Mouse (Mus musculus): Measurements from ENCODE around the gene Atp6v0a4.

Atp6v0a4 gene

DNA sequence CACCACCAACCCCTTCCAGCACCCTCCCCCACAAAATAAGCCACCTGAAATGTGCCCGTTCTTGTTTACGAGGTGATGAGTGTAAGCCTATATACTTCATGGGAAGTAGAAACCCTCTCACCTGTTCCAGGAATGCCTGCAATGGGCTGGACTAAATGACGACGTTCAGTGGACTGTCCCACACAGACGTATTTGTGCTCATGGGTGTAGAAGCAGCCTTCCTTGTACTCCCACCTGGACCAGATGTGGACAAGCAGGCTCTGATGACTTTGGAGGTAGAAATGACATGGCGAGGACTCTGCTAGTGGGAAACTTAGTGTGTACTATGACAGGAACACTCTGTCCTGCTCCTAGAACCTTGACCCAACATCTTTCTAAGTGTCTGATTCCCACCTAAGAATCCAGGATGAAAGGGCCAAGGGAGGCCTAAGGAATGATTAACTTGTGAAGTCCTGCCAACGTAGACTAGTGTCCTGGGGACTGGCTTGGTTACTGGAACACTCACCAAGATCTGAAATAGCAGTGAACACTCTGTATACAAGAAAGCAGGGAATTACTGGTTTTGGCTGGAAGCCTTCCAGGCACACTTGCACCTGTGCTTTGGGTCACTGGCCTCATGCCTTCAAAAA, at the start of gene Atp6v0a4:
Gene Atp6v0a4 (minus strand): TSS at position 380 of the 629 bp plus-strand sequence.
- no peak for DNase-seq (ENCODE audit: low read depth, low spot score)

DNA sequence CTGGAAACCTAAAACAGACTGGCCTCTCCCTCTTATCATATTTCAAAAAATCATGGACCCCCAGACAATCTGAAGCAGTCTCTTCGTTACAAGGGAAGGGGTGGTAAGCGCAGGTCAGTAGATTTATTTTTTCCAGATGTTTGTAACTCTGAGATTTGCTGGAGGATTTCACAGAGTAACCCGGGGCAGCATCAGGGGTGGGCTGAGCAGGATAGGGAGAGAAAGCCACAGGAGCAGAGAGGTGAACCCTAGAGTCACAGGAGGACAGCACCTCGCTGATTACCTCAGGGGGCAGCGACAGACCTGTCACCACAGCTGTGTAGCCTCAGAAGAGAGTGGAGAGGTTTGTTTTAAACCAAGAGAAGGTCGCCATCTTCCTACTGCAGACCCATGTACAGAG, 41.0 kb upstream of the Atp6v0a4 start:
- peak; percentile 43 for DNase-seq (ENCODE audit: low read depth, low spot score)

DNA sequence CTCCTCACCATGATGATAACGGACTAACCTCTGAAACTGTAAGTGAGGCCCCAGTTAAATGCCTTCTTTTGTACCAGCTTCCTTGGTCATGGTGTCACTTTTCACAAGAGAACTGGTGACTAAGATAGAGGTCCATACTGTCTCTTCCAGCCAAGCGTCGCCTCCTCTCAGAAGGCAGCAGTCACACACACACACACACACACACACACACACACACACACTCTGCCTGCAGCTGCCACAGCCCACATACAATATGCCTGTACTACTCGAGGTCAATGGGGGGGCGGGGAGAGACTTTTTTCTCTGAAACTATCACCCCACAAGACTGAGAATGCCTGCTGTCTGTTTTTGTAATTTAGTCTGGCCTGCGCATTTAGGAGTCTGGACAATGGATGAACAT, 40.3 kb upstream of the Atp6v0a4 start:
- no peak for DNase-seq (ENCODE audit: low read depth, low spot score)

DNA sequence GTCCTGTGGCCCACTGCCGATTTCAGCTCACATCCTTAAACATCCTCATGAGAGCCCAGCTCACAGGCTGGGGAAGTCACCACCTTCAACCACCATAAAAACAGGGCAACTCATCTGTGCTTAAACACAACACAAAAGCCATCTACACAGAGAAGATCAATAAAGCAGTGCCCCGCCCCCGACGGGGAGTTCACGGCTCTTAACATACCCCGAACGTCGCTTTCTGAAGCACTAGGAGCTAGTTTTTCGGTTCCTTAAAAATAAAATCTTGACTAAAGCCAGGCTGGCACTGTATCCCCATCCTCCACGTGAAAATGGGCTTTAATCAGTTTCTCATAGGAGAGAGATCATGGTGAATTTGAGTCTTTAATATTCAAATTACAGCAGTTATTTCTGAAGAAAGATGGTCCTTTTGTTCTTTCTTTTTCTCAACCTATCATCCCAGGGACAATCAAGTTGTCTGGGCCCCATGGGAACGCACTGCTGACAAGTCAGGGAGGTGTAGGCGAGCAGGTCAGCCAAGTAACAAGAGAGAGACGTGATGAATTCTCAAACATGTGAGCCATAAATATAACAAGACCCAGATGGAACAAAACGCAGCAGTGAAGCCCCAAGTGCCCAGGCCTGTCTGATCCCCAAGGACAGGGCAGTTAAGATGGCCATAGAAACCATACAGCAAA, 38.6 kb upstream of the Atp6v0a4 start:
- no peak for DNase-seq (ENCODE audit: low read depth, low spot score)

DNA sequence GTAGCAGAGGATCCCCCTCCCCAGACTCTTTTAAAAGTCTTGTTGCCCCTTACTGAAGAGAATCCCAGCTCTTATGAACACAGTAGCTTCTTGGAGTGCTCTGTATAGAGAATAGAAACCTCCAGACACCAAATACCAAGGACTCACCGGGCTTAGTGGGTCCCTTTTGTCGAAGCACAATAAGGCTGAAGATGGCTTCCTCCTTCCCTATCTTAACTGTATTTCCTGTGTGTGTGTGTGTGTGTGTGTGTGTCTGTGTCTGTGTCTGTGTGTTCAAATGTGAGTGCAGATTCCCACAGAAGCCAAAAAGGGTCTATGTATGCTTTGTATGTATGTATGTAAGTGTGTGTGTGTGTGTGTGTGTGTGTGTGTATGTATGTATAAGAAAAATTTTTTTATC, 36.2 kb upstream of the Atp6v0a4 start:
- no peak for DNase-seq (ENCODE audit: low read depth, low spot score)

DNA sequence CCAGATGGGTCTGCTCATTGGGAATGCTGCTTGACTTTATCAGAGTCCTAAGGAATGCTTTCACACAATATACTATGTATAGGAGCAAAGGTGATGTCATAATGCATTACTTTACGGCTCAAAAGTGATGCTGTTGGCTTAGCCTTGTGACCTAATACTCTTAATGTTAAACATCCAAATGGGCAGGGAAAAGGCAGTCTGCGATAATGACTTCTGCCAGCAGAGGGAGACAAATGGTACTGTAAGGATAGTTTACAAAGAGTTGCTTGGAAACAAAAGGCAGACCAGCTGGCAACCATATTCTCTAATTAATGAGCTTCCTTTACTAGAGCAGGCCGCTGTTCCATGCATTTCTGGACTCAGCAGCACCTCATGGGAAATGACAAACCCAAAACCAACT, 35.7 kb upstream of the Atp6v0a4 start:
- DNase-seq (ENCODE audit: low read depth, low spot score) = peak; percentile 93

DNA sequence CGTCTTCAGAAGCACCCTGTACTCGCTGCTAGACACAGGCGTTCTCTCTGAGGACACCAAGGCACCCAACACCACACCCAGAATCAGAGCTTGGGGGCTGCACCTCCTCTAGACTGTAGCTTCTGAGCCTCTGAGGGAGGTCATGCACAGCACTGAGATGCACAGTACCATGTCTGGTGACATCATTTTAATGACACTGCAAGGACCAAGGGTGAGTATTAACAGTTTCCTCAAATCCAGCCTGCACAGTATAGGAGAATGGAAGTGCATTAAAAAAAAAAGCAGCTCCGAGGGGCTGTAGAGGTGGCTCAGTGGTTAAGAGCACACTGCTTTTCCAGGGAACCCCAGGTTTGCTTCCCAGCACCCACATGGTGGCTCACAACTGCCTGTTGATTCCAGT, 35.2 kb upstream of the Atp6v0a4 start:
- no peak for DNase-seq (ENCODE audit: low read depth, low spot score)

DNA sequence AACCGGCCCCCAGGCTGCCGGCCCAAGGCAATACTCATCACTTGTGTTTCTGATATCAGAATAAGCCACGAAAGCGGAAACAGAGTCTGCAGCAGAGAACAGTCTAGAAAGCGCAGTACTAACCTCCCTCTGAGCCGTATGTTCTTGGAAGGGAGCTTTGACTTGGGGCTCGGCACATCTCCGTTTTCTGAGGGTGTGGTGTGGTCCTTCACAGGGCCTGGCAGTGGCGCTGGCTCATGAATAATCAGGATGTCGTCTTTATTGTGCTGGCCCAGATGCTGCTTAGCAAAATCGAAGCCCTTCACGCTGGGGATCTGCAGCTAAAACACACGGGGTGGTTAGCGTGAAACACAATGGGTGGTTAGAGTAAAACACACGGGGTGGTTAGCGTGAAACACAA, 33.5 kb upstream of the Atp6v0a4 start:
- DNase-seq (ENCODE audit: low read depth, low spot score) = no peak

DNA sequence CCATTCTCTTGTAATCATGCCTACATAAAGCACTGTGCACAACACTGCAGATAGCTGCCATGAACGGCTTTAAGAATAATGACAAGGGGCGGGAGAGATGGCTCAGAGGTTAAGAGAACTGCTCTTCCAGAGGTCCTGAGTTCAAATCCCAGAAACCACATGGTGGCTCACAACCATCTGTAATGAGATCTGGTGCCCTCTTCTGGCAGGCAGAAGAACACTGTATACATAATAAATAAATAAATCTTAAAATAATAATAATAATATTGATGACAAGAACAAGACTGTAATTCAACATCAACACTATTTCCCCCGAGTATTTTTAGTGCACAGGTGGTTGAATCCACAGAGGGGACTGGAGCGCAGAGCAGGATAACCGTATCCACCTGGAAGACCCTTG, 31.8 kb upstream of the Atp6v0a4 start:
- DNase-seq (ENCODE audit: low read depth, low spot score) = no peak

DNA sequence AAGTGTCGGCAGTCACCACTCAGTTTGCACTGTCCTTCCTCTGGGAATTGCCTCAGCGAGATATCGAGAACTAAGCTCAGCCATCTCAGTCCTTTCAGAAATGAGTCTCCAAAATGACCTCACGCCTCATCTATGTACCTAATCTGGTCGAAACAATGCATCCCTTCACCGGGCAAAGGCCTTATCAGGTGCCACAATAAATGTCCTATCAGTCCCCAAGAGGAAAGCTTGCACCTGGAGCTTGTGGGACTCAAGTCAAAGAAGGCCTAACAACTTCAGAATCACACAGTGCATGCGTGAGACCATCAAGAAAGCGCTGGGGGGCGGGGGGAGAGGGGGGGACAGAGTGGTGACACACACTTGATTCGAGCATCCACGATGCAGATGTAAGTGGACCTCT, 27.9 kb upstream of the Atp6v0a4 start:
- no peak for DNase-seq (ENCODE audit: low read depth, low spot score)

DNA sequence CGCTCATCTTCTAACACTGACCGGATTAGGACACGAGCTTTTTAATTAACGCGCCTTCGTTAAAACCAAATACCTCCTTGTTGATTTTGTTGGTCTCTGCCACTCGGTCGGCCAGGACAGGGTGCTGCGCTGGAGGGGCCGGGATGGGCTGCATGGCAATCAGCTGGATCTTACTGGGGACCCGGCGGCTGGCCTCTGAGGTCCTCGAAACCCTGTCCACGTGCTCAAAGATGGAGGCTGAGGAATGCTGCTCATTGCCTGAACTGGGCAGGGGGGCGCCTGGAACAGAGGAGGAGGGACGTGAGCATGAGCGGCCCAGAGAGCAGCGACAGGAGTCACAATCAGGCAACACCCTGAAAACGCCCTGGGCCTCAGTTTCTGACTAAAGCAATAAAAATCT, 25.1 kb upstream of the Atp6v0a4 start:
- DNase-seq (ENCODE audit: low read depth, low spot score) = no peak

DNA sequence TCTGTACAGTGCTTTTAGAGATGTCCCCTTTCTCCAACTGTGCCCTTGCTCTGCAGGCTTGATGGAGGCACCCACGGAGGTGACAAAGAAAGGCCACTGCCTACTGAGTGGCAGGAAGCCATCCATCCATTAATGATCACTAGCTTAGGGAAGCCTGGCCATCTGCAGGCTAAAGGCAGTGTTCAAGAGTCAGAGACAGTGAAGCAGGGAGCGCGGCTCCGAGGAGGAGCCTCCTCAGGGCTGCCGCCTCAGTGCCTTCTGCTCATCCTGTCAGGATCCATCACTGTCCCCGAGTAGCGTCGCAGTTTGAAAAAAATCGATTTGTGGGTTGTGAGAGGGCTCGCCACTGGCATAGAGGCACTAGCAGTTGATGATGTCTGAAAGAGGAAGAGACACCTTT, 24.2 kb upstream of the Atp6v0a4 start:
- no peak for DNase-seq (ENCODE audit: low read depth, low spot score)

DNA sequence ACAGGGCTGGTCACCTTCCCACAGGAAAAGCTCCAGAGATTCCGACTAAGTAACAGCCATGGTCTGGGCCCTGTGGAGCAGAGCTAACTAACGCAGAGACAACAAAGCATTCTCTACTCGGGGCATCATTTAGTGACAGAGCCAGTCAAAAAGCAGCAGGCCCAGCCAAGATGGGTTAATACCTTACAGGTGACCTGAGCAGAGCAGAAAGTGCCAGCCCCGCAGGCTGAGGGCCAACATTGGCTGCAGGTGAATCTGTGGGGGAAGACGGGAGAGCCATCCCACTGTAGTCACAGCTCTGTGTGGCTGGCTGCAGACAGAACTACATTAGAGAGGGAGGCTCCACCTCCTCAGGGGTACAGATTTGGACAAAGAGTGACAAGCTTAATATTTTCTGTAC, 22.9 kb upstream of the Atp6v0a4 start:
- DNase-seq (ENCODE audit: low read depth, low spot score) = no peak

DNA sequence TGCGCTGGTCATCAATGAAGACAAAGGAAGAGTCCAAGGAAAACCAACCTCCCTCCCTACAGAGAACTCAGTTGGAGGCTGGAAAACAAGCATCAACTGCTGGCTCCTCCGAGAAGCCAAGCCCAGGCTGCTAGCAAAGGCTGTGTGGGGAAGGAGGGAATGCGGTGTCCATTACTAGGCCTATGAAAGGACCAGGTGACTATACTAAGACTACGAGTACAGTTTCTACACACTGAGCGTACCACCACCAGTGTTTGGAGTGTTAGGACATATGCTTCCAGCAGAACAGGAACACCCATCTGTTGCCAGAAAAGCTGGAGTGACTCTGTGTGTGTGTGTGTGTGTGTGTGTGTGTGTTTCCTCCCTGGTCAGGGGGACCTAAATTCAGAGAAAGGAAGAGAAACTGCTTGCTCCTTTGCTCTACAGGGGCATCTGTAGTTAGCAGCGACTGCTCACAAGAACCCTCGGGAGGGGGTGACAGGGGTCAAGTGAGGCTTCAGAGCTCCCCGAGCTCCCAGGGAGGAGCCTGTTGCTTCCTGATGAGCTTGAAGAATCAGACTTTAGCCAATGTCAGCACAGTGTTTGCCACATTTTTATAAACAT, 21.2 kb upstream of the Atp6v0a4 start:
- no peak for DNase-seq (ENCODE audit: low read depth, low spot score)

DNA sequence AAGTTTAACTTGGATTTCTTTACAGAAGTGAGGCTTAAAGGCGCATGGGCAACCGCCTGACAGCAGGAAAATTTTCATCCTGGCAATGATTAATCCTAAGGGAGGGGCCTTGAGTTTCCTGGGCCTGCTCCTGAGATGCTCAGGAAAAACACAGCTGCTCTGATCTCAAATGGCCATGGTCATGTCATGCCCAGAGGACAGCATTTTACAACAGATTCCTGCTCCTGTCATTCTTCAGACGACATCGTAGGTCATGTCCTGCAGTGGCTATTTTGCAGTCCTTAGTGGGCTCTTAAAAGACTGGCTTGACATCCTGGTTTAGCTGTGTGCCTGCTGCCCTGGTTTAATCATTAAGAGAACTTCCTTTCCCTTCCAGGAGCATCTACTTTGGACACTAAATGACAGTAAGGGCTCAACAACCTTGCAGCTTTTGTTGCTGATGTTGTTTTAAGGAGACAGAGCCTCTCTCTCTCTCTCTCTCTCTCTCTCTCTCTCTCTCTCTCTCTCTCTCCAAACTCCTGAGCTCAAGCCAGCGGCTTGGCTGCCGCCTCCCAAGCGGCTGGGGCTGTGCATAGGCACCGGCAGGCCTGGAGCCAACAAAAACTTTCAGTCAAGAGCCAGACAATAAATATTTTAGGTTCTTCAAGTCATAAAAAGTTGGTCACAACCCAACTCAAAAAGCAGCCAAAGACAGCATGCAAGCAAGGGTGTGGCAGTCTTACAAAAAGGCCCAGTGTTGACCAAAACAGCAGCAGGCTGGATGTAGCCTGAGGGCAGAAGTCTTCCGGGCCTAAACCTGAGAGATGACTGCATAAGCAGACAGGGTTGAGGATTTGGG, 20.0 kb upstream of the Atp6v0a4 start:
- DNase-seq (ENCODE audit: low read depth, low spot score) = no peak

DNA sequence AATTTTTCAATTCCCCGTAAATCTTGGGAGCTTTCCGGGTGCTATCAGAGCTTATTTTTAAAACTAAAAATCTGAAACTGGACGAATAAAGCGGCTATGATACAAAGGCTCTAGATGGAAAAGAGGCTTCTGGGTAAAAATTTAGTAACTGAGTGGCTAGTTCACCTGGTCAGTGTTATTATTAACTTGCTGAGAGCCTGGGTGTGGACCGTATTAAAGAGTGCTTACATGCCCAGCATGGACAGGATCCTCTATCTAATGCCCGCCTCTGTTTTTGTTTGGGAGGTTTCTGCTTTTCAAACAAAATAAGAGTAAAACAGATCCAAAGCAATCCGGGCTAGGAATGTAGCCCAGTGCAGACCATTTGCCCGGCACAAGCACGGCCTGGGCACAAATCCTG, 16.0 kb upstream of the Atp6v0a4 start:
- DNase-seq (ENCODE audit: low read depth, low spot score) = no peak

DNA sequence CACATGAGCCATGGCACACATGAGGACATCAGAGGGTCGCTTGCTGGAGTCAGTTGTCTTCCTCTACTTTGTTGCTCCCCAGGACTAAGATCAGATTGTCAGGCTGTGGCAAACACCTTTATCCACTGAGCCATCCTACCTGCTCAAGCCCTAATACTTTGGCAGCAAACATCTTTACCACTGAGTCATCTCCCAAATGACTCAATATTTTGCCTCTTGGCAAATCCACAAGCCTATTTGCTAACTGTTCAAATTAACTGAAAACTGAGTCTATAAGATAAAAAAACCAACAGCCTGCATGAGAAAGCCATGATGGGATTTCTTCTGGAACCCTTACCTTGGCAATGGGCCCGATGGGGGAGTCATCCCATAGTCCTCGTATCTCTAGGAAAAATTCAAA, 14.7 kb upstream of the Atp6v0a4 start:
- DNase-seq (ENCODE audit: low read depth, low spot score) = no peak

DNA sequence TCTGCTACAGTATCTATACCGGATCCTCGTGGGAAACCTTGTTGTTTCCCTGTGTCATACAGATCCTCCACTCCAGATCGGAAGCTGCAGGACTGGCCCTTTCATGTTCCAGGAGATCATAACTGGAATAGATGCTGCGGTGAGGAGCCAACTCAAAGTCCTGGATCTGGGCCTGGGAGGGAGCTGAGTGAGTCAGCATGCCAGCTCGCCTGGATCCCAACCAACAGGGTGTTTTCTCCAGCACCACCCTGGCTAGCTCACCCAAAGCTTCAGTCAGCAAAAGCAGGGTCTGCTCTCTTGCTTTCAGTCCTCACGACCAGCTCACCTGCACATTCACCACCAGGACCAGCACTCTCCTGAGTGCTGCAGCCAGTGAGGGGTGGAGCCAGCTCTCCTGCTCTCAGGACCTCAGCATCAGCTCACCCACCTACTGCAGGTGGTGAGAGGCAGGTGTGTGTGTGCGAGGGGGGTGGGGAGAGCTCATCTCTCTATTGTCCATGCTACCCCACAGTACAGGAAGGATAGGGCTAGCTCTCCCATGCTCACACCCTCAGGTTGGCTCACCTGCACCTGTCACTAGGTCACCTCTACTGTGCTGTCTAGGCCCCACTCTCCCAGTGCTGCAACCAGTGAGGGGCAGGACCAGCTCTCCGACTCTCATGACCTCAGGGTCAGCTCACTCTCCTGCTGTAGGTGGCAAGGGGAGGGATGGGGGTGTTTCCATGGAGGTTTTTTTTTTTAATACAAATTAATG, 10.6 kb upstream of the Atp6v0a4 start:
- no peak for DNase-seq (ENCODE audit: low read depth, low spot score)

DNA sequence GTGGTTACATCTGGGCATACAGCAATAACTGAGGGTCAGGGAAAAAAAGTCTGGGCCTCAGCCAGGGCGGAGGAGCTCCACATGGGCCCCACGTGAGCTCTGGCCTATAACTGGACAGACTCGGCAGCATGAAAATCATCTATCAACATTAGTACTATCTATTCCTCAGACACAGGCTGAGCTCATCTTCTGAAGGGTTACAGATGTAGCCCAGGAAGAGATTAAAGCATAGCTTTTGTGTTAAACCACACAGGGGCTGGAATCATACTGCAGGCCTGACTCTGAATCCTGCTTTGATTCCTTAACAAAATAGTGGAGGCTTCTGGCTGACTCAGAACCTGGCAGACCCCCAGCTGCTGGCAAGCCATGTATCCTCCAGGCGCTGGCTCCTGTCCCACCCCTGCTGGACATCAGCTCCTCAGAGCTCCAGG, 7.4 kb upstream of the Atp6v0a4 start:
- DNase-seq (ENCODE audit: low read depth, low spot score) = no peak

DNA sequence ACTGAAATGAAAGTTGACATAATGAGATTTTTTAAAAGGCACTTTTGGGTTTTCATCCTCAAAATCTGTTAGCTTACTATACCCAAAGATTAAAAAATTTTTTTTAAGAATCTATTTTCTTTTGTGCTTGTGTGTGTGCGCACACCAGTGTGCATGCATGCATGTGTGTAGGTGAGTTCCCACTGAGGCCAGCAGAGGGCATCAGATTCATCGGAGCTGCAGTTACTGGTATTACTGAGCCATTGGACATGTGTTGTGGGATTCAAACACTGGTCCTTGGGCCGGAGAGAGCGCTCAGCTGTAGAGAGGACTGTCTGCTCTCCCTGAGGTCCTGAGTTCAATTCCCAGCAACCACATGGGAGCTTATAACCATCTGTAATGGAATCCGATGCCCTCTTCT, 5.5 kb upstream of the Atp6v0a4 start:
- no peak for DNase-seq (ENCODE audit: low read depth, low spot score)

DNA sequence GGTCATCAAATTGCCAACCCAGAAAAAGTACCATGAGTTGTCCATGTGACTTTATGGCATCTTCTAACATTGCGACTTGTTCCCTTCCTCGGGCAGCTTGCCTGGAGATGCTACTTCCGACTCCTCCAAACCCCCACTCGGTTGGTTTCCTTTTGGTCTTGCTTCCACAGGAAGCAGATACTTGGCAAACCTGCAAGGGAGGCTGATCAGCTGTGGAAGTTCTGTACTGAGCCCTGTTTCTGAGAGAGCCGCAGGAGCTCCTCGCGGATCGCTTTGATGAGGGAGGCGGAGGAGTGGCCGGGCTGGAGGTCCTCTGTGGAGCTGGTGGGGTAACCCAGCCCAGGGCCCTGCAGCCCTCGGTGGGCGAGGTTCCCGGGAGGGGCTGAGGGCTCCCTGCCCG, 3.7 kb upstream of the Atp6v0a4 start:
- no peak for DNase-seq (ENCODE audit: low read depth, low spot score)

DNA sequence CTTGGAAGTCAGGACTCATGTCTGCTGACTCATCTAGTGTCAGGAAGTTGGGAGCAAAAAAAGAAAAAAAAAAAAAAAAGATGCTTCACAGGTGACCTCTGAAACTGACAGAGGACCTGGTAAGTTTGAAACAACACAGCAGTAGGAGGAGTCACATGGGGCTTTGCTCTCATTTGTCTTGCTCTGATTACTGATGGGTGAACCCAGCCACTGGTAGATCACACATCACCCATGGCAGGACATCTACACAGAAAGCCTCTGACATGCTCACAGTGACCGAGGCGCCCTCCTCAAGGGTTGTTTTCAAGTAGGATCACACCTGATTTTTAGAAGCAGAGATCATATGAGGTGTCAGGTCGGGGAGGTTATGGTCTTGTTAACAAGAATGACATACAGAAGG, 1.1 kb upstream of the Atp6v0a4 start:
- no peak for DNase-seq (ENCODE audit: low read depth, low spot score)
